Mouse (Mus musculus): ENCODE measurements around the gene Clba1. TPM values are rescaled to one million over a fixed set of nuclear protein-coding genes. Genes with fewer than 3 reads are reported as not detected.

Clba1 gene
- 15.5 and 17.2 TPM in 2 replicates for polyA plus RNA-seq (2016; fragmentation: Nextera tagmentation; extraction: Ambion mirVana)

DNA sequence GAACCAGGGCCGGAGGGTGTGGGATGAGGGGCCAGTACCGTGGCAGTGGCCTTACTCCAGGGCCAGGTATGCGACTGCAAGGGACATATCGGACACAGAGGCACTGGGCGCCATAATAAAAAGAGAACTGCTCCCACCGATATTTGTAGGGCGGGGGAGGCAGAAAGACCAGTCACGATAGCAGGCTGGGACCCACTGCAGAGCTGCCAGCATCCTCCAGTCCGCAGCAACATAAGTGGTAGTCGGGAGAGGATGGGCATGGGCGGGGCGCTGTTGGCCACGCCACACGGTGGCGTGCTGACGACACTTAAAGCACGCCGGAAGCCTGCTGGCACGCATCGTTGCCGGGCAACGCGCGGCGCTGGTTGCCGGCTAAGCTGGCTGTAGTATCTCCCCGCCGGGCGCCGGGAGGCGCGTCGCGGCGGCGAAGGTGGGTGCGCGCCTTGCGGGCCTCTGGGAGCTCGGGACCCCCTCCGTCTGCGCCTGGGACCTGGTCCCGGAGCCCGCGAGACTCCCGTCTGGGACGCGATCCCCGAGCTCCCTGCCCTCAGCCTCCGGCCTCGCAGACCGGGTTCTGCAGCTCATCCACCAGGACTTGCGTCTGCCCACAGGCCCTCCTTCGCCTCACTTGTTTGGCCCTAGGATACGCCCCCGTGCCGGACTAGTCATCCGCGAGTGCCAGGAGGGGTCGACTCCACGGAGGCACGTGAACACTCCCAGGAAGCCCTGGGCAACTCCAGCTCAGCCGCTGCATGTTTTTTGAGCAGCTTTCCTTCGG, at the start of gene Clba1:
TSS of gene Clba1 (plus strand) at position 351 of the 778 bp plus-strand sequence.
- peaks cover 29% of the 10 kb centered on the region for H3K27me3 ChIP-seq (ENCODE audit: insufficient read depth, poor library complexity, severe bottlenecking)
- peaks cover 30% of the 10 kb centered on the region for H3K4me1 ChIP-seq (replicated peaks)
- H3K36me3 ChIP-seq = peaks cover 26% of the 10 kb centered on the region
- H3K27ac ChIP-seq = peak within 1 kb of the TSS; percentile 82
- no peaks in the 10 kb centered on the region for H3K9me3 ChIP-seq
- 1% methylated on average over 64 of the region's 64 CpGs for WGBS
- H3K4me3 ChIP-seq = peak within 1 kb of the TSS; percentile 70
- DNase-seq (ENCODE audit: low spot score) = peak; percentile 93

DNA sequence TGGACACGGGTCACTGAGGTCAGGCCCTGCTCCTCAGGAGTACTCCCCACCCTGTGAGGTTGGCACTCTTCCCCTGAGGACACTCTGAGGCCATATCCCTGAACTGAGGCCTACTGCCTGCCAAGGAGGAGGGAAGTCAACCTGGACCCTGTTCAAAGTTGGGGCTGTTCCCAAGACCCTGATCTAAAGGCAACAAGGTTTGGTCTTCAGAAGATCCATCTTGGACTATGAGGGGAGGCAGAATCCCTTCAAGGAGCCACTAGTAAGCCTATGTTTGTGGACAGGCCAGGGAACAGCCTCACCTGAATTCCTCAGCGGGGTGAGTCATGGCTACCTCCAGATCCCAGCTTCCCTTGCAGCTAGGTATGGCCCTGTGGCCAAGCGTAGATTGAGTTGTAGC, 49.3 kb upstream of the Clba1 start:
- WGBS = 86% methylated on average over 3 of the region's 3 CpGs
- DNase-seq (ENCODE audit: low spot score) = no peak
- H3K36me3 ChIP-seq = no peaks in the 10 kb centered on the region
- H3K27me3 ChIP-seq (ENCODE audit: insufficient read depth, poor library complexity, severe bottlenecking) = no peaks in the 10 kb centered on the region
- no peak overlapping the region for H3K27ac ChIP-seq
- H3K4me3 ChIP-seq = no peak overlapping the region
- H3K9me3 ChIP-seq = no peaks in the 10 kb centered on the region
- H3K4me1 ChIP-seq (replicated peaks) = peaks cover 7% of the 10 kb centered on the region

DNA sequence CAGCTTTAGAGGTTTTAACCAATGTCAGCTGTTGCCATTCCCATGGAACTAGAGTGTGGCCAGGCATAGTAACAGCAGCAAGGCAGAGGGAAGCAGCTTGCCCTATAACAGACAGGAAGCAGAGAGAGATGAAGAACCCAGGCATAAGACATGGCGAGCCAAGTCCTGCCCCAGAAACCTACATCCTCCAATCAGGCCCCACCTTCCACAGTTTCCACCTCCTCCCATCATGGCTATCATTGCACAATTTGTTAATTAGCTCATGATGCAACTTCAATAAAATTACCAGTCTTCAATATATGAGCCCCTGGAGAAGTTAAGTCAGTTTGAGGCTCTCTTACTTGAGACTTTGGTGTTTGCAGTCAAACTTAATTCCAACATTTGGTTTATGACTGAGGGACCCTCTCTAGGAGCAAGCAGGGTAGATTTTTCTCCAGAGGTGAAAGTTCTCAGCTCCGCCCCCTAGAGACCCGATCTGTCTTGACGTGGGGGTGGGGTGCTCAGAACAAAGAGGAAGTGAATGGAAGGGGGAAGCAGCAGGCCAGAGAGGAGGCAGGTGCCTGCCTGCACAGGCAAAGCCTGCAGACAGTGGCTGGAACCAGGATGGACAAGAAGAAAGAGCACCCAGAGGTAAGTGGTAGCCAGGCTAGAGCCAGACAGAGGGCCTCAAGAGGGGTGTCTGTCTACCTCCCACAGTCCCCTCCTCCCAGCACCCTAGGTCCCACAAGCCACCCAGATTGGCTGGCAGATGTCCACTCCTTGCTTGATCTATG, 48.4 kb upstream of the Clba1 start, which contains the start of gene Pld4:
TSS of gene Pld4 (plus strand) at position 502 of the 773 bp plus-strand sequence.
- no peak within 1 kb of the TSS for H3K4me3 ChIP-seq
- peak within 1 kb of the TSS; percentile 36; the same call in 1 of the 2 replicates for H3K27ac ChIP-seq
- DNase-seq (ENCODE audit: low spot score) = no peak
- no peaks in the 10 kb centered on the region for H3K9me3 ChIP-seq
- H3K27me3 ChIP-seq (ENCODE audit: insufficient read depth, poor library complexity, severe bottlenecking) = no peaks in the 10 kb centered on the region
- WGBS = 44% methylated on average over 4 of the region's 4 CpGs
- H3K4me1 ChIP-seq (replicated peaks) = peaks cover 7% of the 10 kb centered on the region
- no peaks in the 10 kb centered on the region for H3K36me3 ChIP-seq

DNA sequence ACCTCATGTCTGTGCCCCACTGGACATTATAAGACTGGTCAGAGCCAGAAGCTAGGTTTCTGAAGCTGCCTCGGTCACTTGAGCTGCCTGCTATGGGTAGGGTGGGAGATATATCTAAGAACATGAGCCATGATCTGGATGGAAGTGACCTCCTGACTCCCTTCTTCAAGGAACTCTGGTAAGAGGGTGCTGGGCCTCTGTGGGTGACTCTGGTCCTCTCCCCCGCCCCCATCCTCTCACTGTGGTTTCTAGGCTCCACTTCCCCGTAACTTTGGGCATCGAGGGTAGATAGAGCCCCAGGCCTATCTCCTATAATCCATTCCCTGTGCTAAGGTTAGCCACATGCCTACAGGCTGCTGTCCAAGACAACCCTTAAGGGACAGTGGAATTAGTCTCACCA, 47.3 kb upstream of the Clba1 start:
- no peaks in the 10 kb centered on the region for H3K36me3 ChIP-seq
- H3K9me3 ChIP-seq = no peaks in the 10 kb centered on the region
- no peaks in the 10 kb centered on the region for H3K27me3 ChIP-seq (ENCODE audit: insufficient read depth, poor library complexity, severe bottlenecking)
- no peak overlapping the region for H3K4me3 ChIP-seq
- peaks cover 7% of the 10 kb centered on the region for H3K4me1 ChIP-seq (replicated peaks)
- H3K27ac ChIP-seq = no peak overlapping the region
- 88% methylated on average over 4 of the region's 4 CpGs for WGBS
- no peak for DNase-seq (ENCODE audit: low spot score)

DNA sequence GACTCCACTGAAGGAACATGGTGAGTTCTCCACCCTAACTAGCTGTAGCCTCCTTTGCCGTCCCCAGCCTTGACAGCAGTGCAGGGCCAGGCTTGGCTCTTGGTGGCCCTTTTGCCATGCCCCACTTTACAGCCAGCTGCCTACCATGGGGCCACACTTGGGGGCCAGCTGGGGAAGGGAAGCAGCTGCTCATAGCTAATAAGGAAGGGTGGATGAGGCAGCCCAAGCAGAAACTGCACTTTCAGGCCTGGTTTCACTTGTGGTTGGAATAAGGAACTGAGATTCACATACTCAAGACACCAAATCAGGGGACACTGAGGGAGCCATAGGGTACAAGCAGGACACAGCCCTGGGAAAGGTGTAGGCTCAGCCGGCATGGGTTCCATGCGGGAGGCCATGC, 46.7 kb upstream of the Clba1 start:
- no peaks in the 10 kb centered on the region for H3K36me3 ChIP-seq
- peaks cover 7% of the 10 kb centered on the region for H3K4me1 ChIP-seq (replicated peaks)
- no peak overlapping the region for H3K27ac ChIP-seq
- H3K4me3 ChIP-seq = no peak overlapping the region
- 85% methylated on average over 3 of the region's 3 CpGs for WGBS
- no peaks in the 10 kb centered on the region for H3K27me3 ChIP-seq (ENCODE audit: insufficient read depth, poor library complexity, severe bottlenecking)
- H3K9me3 ChIP-seq = no peaks in the 10 kb centered on the region
- no peak for DNase-seq (ENCODE audit: low spot score)

DNA sequence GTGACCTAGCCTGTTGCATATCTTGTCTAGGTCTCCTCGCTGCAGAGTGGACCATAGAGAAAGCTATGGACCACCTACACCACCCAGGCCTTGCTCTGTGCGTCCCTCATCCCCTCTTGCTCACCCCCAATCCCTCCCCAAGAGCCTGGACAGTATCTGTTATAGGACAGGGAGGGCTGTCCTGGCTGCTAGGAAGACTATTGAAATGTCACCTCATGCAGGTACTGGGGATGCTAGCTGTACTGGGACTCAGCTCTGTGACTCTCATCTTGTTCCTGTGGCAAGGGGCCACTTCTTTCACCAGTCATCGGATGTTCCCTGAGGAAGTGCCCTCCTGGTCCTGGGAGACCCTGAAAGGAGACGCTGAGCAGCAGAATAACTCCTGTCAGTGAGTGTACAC, 45.6 kb upstream of the Clba1 start:
- no peaks in the 10 kb centered on the region for H3K36me3 ChIP-seq
- H3K4me1 ChIP-seq (replicated peaks) = peaks cover 7% of the 10 kb centered on the region
- no peak overlapping the region for H3K27ac ChIP-seq
- WGBS = 81% methylated on average over 4 of the region's 4 CpGs
- DNase-seq (ENCODE audit: low spot score) = no peak
- no peaks in the 10 kb centered on the region for H3K9me3 ChIP-seq
- H3K27me3 ChIP-seq (ENCODE audit: insufficient read depth, poor library complexity, severe bottlenecking) = no peaks in the 10 kb centered on the region
- no peak overlapping the region for H3K4me3 ChIP-seq

DNA sequence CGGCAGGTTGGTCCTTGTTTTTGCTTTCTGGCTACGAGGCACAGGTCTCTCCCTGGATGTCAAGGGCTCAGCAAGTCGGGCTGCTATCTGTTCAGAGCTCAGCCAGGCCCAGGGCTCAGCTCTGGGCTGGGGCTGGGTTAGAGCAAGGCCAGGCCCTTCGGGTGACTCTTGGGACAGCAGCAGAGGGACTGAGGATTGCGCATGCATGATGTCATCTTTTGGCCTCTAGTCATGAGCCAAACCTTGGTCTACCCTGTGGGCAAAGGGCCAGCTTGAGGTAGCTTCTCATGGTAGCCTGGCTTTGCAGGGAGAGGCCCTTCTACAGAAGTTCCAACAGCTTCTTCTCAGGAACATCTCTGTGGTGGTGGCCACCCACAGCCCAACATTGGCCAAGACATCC, 44.6 kb upstream of the Clba1 start:
- H3K9me3 ChIP-seq = no peaks in the 10 kb centered on the region
- WGBS = 85% methylated on average over 5 of the region's 5 CpGs
- DNase-seq (ENCODE audit: low spot score) = no peak

DNA sequence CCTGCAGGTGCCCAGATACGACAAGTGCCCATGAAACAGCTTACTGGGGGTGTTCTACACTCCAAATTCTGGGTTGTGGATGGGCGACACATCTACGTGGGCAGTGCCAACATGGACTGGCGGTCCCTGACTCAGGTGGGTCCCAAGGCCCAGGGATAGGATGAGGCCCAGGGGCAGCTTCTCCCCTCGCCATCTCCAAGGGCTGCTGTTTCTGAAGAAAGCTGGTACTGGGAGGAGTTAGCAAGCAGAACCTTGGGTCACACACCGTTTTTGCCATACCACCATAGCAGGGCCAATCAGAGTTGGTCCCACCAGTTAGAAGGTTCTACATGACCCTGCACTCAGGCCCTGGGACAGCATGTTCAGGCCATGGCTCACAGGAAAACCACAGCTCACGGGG, 43.7 kb upstream of the Clba1 start:
- H3K4me3 ChIP-seq = no peak overlapping the region
- no peak for DNase-seq (ENCODE audit: low spot score)
- no peaks in the 10 kb centered on the region for H3K27me3 ChIP-seq (ENCODE audit: insufficient read depth, poor library complexity, severe bottlenecking)
- WGBS = 90% methylated on average over 7 of the region's 7 CpGs
- H3K27ac ChIP-seq = no peak overlapping the region
- no peaks in the 10 kb centered on the region for H3K36me3 ChIP-seq
- peaks cover 7% of the 10 kb centered on the region for H3K4me1 ChIP-seq (replicated peaks)
- no peaks in the 10 kb centered on the region for H3K9me3 ChIP-seq

More for the DNA sequence above, 44.6 kb upstream of the Clba1 start:
- Histone ChIP-seq H3K27ac (no peak overlapping the region), H3K4me1 (replicated peaks) (peaks cover 7% of the 10 kb centered on the region), H3K4me3 (no peak overlapping the region), H3K36me3 (no peaks in the 10 kb centered on the region), H3K27me3 (ENCODE audit: insufficient read depth, poor library complexity, severe bottlenecking) (no peaks in the 10 kb centered on the region)

DNA sequence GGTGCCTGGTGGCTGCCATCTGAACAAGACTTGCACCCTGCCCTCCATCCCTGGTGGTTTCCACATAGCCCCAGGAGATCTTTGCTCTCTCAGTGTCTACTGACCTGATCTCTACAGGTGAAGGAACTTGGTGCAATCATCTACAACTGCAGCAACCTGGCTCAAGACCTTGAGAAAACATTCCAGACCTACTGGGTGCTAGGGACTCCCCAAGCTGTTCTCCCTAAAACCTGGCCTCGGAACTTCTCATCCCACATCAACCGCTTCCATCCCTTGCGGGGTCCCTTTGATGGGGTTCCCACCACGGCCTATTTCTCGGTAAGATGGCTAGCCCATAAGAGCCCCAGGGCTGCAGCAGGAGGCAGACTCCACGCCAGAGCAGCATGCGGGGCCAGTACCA, 42.2 kb upstream of the Clba1 start:
- H3K4me1 ChIP-seq (replicated peaks) = no peaks in the 10 kb centered on the region
- H3K27me3 ChIP-seq (ENCODE audit: insufficient read depth, poor library complexity, severe bottlenecking) = no peaks in the 10 kb centered on the region
- H3K4me3 ChIP-seq = no peak overlapping the region
- 91% methylated on average over 7 of the region's 7 CpGs for WGBS
- no peak for DNase-seq (ENCODE audit: low spot score)
- no peak overlapping the region for H3K27ac ChIP-seq
- H3K36me3 ChIP-seq = no peaks in the 10 kb centered on the region
- H3K9me3 ChIP-seq = no peaks in the 10 kb centered on the region

DNA sequence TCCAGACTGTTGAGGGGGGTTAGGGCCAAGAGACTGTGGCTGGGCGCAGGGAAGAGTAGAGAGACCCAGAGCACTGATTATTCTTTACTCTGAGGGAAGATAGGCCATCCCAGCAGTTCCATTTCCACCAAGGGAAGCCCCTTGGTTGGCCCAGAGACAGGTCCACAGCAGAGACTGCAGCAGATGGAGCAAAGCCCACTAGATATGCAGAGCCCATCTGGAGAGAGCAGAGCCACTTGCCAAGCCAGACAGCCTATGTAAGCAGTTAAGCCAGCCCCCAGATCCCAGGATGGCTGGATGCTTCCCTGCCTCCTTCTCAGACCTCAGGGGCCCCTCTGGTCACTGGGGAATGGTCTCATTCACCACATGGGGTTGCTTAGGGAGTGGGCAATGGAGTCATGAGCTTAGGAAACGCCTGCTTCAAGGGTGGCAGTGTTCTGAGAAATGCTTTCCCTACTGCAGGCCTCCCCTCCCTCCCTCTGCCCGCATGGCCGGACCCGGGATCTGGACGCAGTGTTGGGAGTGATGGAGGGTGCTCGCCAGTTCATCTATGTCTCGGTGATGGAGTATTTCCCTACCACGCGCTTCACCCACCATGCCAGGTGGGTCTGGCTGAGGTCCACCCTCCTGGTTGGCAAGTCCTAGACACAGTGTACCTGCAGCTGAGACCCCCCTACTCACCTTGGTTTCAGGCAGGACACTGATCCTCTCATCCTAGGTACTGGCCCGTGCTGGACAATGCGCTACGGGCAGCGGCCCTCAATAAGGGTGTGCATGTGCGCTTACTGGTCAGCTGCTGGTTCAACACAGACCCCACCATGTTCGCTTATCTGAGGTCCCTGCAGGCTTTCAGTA, 41.5 kb upstream of the Clba1 start:
- no peaks in the 10 kb centered on the region for H3K4me1 ChIP-seq (replicated peaks)
- WGBS = 93% methylated on average over 16 of the region's 16 CpGs
- H3K9me3 ChIP-seq = no peaks in the 10 kb centered on the region
- no peak for DNase-seq (ENCODE audit: low spot score)
- no peak overlapping the region for H3K27ac ChIP-seq
- no peaks in the 10 kb centered on the region for H3K36me3 ChIP-seq
- H3K27me3 ChIP-seq (ENCODE audit: insufficient read depth, poor library complexity, severe bottlenecking) = no peaks in the 10 kb centered on the region
- H3K4me3 ChIP-seq = no peak overlapping the region

DNA sequence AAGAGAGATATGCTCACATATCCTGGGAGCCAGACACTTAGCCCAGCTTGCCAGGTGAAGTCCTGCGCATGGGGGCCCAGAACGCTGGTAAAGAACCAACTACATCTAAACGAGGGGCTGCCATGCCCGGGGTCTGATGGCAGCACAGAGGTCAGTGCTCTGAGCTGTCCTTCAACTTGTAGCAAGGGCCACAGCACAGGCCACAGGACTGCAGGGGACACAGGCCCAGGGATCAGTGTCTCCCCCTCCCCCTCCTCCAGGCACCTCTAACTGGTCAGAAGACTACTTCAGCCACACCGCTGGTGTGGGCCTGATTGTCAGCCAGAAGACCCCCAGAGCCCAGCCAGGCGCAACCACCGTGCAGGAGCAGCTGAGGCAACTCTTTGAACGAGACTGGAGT, 40.6 kb upstream of the Clba1 start:
- no peak for DNase-seq (ENCODE audit: low spot score)
- Histone ChIP-seq H3K9me3 (no peaks in the 10 kb centered on the region), H3K4me1 (replicated peaks) (no peaks in the 10 kb centered on the region), H3K4me3 (no peak overlapping the region), H3K27me3 (ENCODE audit: insufficient read depth, poor library complexity, severe bottlenecking) (no peaks in the 10 kb centered on the region), H3K27ac (no peak overlapping the region), H3K36me3 (no peaks in the 10 kb centered on the region)
- 88% methylated on average over 8 of the region's 8 CpGs for WGBS

DNA sequence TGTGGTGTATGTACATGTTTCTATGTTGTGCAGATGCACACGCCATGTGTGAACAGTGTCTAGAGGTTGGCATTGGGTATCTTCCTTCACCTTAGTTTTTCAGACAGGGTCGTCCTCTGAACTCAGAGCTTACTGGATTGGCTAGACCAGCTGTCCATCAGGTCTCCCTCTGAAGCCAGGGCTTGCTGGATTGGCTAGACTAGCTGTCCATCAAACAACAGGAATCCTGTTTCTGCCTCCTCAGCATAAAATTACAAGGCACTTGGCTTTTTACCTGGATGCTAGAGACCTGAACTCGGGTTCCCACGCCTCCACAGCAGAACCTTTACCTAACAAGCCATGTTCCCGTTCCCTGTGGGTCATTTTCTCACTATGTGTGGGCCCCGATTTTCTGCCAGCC, 39.7 kb upstream of the Clba1 start:
- H3K9me3 ChIP-seq = 0 out of 2 replicates have a peak, but pooled peaks cover 3% of the 10 kb centered on the region
- H3K27ac ChIP-seq = no peak overlapping the region
- H3K27me3 ChIP-seq (ENCODE audit: insufficient read depth, poor library complexity, severe bottlenecking) = no peaks in the 10 kb centered on the region
- H3K4me1 ChIP-seq (replicated peaks) = peaks cover 5% of the 10 kb centered on the region; the same call in 1 of the 2 replicates
- no peak for DNase-seq (ENCODE audit: low spot score)
- 86% methylated on average over 6 of the region's 6 CpGs for WGBS
- H3K36me3 ChIP-seq = no peaks in the 10 kb centered on the region
- H3K4me3 ChIP-seq = no peak overlapping the region
